Mouse (Mus musculus) ovary, postnatal 14 days (tissue): ENCODE data around the gene Mecom.

Experiments
- DNase-seq: peaks from one replicate; pipeline ENCODE4 v3.0.0; 2022; ENCODE audit warnings: low spot score

The Mecom gene

DNA sequence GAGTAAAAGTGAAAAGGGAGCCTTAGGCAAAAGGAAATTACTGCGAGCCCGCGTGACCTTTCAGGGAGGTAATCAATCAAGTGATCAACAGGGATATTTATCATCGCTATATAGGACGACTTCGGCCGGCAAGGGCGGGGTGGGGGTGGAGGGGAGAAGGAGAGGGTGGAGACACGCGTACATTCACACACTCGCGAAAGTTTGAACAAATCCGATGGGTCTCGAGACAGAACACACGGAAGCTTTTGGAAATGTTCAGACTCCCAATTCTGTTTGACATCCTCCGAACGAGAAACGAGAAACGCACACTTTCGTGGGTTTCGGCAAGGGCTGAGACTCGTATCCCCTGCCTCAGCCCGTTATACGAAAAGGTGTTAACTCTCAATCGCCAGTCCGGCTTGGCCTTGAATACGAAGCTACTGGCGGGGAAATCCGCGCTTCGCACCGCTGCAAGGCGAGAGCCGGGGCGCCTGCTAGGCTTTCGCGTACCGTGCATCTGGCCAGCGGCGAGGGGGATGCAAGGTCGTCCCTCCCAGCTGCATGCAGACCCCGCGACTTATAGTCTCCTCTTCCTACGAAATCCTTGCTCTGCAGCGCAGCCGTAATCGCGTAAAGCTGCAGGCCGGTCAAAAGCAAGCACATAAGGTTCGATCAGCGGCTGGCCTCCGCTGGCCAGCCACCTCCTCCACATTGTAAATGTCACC is 33.6 kb downstream of the Mecom start:
- no peak for DNase-seq

DNA sequence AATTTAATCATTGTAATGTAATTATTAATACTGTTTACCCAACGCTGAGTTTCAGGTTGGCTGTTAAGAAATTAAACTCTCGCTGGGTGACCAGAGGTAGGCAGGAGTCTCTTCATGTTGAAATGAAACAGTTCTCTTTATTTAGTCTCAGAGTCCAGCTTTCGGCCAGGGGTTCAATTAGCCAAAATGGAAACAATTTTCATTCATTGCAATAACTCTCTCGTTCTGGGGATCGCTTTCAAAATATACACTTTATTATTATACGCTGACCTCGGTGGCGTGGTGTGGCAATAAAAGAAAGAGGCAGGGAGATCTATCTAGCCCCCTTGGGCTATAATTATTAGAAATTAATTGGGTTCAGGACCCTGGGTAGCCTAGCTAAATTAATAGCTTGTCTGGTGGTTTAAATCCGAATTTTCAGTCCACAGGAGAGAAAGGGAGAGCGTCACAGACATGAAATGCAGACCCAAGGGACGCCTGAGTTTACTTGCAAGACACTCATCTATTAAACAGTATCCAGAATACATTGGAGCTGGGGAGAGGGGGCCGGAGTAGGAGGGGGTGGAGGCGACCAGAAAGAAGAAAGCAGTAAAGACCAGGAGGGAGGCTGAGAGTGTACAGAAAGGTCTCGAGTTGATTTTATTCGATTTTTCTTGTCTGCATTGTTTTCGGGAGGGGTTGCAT is 34.4 kb downstream of the Mecom start:
- no peak for DNase-seq

DNA sequence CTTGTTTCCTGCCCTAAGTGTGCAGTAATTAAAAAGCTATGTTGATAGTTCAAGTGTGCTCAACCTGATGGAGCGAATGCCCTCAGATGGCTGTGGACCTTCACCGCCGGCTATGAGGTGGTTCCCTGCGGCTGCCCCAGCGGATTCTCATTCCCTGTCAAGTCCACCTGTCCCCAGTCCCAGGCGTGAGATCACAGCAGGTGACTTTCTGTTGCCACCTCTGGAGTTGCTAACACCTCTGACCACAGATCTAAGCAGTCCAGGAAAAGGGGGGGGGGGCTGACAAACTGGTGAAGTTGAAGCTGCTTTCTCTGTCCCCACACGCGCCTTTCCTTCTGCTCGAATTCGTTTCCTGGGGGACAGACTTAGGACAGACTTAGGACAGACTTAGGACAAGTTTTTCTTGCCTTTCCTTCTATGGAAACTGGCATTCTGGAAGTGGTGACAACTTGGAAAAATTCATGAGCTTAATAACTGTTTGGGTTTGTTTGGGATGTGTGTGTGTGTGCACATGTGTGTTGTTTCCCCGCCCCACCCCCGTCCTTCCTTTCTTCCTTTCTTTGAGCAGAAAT is 35.3 kb downstream of the Mecom start:
- DNase-seq, result no peak

- DNase-seq, result no peak
Measured at GRCm38 (mm10) chr3:30511796-30512195, 36.0 kb downstream of the Mecom start.

GRCm38 (mm10) chr3:30511062-30511640 is 36.7 kb downstream of the Mecom start:
- no peak for DNase-seq

GRCm38 (mm10) chr3:30510646-30511045 is 37.2 kb downstream of the Mecom start:
- no peak for DNase-seq

DNA sequence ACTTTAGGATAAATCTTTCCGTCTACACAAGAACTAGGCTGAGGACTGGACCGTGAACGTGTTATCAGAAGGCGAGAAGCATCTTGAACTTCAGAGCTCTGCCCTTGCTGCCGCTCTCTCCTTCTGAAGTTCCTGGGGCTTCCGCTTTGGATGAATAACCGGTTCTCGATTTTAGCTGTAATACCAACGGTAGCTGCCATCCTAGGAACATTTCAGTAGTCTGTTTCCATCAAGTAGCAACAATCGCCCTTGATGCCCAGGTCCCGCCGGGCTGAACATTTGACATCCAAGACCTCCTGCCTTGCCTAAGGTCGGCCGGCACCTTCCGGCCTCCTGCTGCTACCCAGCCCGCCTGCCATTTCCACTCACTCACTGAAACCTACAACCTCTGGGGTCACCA is 37.7 kb downstream of the Mecom start:
- DNase-seq, result no peak

DNA sequence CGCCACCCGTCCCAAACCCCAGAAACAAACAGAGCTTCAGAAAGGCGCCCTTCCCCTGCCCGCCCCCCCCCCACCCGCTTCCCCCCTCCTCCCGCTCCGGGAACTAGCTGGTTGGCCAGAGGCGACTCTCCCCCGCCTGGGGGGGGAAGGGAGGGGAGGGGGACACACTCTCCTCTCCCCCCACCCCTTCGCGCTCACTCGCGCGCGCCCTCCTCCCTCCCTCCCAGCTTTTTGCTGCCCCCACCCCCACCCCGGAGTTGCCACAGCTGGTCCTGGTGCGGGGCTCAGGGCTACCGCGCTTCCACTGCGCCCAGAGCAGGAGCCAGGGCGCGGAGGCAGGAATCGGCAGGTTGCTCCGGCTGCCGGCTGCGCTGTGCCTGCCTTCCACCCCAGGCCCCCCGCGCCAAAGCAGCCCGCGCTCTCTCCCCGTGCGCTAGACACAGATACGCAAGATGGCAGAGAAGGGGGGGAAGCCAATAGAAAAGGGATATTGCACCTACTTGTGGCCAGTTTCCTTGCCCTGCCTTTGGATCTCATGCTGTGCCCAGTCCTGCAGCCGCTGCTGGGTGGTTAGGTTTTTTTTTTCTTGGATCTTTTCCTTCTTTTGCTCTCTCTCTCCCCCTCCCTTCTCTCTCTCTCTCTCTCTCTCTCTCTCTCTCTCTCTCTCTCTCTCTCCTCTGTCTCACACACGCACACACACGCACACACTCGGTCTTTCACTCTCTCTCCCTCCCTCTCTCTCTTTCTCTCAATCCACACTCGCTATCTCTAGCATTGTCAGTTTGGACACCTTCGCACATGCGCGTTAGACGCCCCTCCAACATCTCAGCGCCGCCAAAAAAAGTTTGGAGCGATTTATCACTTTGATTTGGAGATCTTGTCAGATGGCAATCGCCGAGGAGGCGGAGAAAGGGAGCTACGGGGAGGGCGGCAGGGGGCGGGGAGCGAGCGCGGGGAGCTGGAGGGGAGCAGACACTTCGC is 38.6 kb downstream of the Mecom start:
- no peak for DNase-seq

GRCm38 (mm10) chr3:30508296-30508929 is 39.4 kb downstream of the Mecom start:
- DNase-seq, result no peak

DNA sequence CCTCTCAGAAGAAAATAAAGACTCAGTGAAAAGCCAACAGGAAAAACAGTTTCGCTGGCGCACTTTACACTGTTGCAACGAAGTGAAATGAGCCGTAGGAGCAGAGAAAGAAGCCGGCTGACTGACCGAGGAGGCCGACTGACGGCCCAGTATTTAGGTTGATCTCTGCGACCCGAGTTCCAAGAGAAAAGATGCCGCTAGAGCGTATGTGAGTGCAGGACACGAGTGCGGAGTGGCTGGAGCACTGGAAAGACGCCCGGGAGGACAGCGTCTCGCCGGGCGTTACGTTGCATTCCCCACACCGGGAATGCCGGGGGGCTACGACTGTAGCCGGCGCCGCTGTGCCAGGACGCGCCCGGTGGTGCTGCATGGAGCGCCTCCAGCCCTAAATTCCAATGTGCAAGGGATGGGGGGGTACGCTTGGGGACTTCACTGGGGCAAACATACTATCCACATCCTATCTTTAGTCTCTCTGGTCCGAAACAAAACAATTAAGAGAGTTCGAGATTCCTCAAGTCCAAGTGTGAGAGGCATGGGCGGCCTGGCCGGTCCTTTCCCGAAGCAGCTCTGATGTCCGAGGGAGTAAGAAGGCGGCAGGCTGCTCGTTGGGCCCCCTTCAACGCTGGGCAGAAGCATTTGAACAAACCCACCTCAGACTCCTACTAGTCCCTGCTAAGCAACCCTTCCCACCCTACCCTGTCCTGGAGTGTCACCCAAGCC is 40.1 kb downstream of the Mecom start:
- DNase-seq, result no peak

DNA sequence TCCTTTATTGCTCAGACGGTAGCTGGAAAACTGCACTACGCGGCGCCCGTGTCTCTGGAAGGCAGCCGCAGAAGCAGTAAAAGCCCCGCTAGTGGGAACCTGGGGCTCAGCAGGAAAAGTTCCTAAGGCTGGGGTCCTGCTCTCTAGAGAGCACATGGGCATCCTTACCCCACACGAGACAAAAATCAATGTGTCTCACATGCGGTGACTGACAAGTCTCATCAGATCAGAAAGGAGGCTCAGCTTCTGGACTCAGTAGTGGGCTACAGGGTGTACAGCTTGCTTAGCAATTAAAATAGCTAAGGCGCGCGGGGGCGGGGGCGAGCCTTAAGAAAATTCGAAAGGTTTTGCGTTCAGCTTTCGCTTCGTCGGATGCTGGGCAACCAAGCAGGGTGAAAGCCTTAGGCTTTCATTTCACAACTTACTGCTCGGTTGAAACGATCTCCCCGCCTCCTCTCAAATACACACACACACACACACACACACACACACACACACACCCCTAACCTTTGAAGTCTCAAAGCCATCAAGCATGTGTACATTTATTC is 40.7 kb downstream of the Mecom start:
- no peak for DNase-seq

DNA sequence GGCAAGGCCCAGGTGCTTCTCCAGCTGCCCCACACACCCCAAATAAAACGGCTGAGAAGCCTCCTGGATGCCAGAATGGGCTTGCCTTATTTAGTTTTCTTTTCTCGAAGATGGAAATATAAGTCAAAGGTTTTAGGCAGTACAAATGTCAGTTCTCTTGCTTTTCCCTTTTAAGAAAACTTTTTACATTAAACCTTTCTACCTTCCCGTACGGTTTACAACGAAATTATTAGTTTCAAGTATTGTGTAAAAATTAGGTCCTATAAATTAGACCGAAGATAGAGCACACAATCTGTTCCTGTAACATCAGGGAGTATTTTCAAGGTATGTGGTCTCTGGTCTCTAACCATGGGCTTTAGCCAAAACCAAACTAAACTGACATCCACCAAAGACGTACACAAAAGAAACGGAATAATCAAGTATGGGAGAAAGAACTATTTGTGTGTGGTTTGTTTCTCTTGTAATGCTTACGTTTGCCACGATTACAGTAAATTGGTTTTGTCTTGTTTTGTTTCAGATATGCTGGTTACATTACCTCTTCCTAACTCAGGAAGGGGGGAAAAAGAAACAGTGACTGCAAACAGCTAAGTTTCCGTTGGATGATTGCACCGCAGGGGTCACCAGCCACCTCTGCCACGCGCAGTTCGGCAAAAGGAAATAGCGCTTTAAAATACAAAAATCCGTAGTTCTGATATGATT is 41.3 kb downstream of the Mecom start:
- DNase-seq, result no peak

DNA sequence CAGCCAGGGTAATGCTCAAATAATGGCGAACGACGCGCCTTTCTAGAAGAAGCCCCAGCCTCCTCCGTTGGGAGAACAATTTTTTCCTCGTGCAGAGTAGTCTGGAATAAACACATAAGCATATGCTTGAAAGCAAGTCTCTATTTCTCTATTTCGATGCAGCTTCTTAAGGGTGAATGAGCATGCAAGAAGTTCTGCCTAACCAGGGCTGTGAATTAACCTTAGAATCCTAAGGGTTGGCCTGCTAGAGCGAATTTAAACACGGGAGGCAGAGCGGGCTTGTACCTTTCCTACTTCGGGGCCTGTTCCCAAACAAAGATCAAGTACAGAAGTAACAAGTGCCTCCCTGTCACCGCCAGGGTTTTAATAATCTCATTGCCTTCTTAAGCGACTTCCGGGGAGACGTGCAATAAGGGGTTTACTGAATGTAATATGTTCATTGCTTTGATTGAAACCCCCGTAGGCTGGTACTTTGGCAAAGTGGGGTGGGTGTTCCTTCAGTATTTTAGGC is 42.0 kb downstream of the Mecom start:
- DNase-seq, result no peak

GRCm38 (mm10) chr3:30504561-30504960 is 43.2 kb downstream of the Mecom start:
- DNase-seq, result no peak

DNA sequence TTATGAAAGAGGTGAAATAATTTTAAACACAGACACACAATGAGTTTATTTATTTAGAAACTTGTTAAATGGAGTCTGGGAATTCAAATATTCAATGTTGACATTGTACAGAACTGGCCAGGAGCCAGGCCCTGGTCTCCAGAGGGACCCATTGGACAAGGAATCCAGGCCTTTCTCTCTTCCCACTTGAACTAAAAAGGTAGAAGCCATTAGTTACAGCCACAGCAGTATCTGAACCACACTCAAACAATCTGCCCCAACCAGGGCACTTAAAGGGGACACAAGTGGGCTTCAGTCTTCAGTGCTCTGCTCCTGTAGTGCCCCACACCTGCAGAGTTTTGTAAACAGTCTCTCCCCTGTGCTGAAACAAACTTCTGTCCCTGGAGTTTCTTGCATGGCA is 44.0 kb downstream of the Mecom start:
- DNase-seq, result no peak

- no peak for DNase-seq
Measured at GRCm38 (mm10) chr3:30498202-30498828, 49.5 kb downstream of the Mecom start.

DNA sequence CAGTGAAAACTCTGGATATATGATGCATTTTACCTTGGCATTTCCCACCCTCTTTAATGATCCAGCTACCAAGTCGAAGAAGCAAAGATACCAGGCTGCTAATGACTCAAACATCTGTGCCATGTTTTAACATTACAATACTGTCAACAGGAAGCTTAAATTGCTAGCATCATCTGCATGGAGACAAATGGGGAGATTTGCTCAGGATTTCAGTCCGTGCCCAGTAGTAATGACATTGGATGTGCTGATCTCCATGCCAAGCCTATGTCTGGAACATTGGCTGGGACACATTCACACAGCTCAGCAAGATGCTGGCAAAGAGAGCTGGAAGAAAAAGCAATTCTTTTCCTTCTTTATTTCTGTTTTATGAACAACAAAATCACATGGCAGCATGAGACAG is 53.4 kb downstream of the Mecom start:
- DNase-seq, result no peak

DNA sequence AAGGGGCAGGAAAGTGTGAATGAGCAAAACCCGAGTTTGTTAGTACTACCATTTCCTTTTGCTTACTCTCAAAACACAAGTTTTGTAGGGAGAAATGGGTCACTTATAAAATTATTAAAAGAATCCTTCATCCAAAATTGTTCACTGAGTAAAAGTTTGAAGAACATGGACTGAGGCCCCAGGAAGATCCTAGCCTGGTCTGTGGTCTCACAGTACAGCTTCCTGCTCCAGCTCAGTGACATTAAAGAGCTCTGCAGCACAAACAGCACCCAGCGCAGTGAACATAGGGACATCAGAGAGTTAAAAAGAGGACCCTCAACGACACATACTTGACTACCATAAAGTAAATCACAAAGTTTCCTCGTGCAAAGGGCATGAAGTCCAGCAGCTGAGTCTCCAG is 59.0 kb downstream of the Mecom start:
- DNase-seq, result no peak

DNA sequence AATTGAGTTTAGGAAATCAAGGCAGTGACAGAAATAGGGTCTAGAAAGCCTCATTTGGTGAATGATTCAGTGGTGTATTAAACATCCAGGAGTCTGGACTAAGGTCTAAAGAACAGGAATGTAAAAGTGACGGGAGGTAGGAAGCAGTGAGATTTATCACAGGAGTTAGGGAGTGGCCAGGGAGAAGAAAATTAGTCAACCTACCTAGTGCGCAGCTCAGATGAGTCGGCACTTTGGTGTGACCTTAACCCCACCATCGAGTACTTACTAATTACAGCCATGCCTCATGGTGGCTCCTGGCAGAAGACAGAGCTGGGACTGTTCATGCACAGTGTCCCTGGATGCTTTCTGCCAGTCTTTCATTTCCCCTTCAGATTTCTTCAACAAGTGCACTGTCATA is 61.4 kb downstream of the Mecom start:
- DNase-seq, result no peak
